Mouse (Mus musculus): Measurements from ENCODE around the gene Eif4e2. TPM values are rescaled to one million over a fixed set of nuclear protein-coding genes. Genes with fewer than 3 reads are reported as not detected.

Eif4e2 gene
- polyA plus RNA-seq, 1 experiment from 2014 or later, result 101 TPM

DNA sequence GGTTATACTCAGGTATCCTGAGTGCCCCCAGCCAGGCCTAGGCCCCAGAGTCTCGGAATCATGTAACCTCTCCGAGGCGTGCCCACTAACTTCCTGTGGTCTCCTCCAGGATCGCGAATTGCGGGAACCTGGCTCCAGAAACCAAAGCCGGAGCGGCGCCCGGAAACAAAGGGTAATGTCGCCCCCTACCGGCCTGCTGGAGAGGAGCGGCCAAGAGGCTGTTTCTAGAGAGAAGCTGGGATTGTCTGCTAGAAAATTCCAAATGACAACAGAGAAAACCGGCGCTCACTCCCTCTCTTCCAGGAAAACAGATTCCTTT, 26.7 kb upstream of the Eif4e2 start:
- H3K4me1 ChIP-seq (ENCODE audit: control insufficient read depth in 2 of 2, insufficient read depth in 2 of 2, low read length in 2 of 2), result peaks cover 3 to 7% of the 10 kb centered on the region in 2 experiments; a peak in 2 of 4 replicates
- H3K9me3 ChIP-seq (ENCODE audit: control insufficient read depth, low read length), result no peaks in the 10 kb centered on the region
- H3K4me2 ChIP-seq (ENCODE audit: low read length), result peak overlapping the region; percentile 98
- H3K27me3 ChIP-seq (ENCODE audit: control insufficient read depth, insufficient read depth, low read length), result peaks cover 76% of the 10 kb centered on the region
- ATAC-seq (ENCODE audit: insufficient number of reproducible peaks, insufficient read depth, low FRiP score, low read depth), result no peak
- no peak overlapping the region for H3K27ac ChIP-seq (replicated peaks in 1 of 2; ENCODE audit: control insufficient read depth in 1 of 2, insufficient read depth in 1 of 2, low read depth in 2 of 2, low read length in 2 of 2)
- peak overlapping the region; percentile 70 for H3K9ac ChIP-seq (ENCODE audit: low read length)
- no peaks in the 10 kb centered on the region for H3K36me3 ChIP-seq (ENCODE audit: control insufficient read depth, insufficient read depth, low read length)
- 0% methylated on average over 15 of the region's 15 CpGs for WGBS
- H3K4me3 ChIP-seq (ENCODE audit: control insufficient read depth in 1 of 2, insufficient read depth in 1 of 2, low read depth in 1 of 2, low read length in 2 of 2), result peak overlapping the region; percentile 56 to 59

DNA sequence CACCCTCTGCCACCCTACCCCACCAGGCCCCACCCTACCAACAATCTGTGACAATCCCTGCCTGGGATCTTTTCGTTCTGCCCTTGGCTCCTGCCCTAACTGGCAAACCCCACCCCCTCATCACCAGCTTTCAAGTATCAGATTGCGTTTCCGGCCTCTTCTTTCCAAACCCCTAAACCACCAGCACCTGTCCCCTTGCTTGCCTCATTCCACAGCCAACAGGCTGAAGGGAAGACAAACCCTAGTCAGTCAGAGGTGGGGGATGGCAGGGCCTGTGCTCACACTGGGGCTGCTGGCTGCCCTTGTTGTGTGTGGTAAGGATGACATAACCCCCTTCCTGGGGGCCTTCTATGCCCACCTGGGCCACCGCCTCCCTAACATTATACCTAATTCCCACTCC, 23.3 kb upstream of the Eif4e2 start, which contains the start of gene Chrnd:
Gene Chrnd (plus strand): TSS at position 179 of the 400 bp plus-strand sequence.
- Histone ChIP-seq H3K4me1 (ENCODE audit: control insufficient read depth in 2 of 2, insufficient read depth in 2 of 2, low read length in 2 of 2) (peaks cover 0 to 4% of the 10 kb centered on the region in 2 experiments; a peak in 1 of 4 replicates), H3K4me2 (ENCODE audit: low read length) (no peak within 1 kb of the TSS), H3K4me3 (ENCODE audit: control insufficient read depth in 1 of 2, insufficient read depth in 1 of 2, low read depth in 1 of 2, low read length in 2 of 2) (no peak within 1 kb of the TSS), H3K27me3 (ENCODE audit: control insufficient read depth, insufficient read depth, low read length) (peaks cover 42% of the 10 kb centered on the region), H3K27ac (replicated peaks in 1 of 2; ENCODE audit: control insufficient read depth in 1 of 2, insufficient read depth in 1 of 2, low read depth in 2 of 2, low read length in 2 of 2) (no peak within 1 kb of the TSS), H3K36me3 (ENCODE audit: control insufficient read depth, insufficient read depth, low read length) (no peaks in the 10 kb centered on the region), H3K9me3 (ENCODE audit: control insufficient read depth, low read length) (no peaks in the 10 kb centered on the region), H3K9ac (ENCODE audit: low read length) (no peak within 1 kb of the TSS)
- 38% methylated on average over 4 of the region's 4 CpGs for WGBS
- ATAC-seq (ENCODE audit: insufficient number of reproducible peaks, insufficient read depth, low FRiP score, low read depth), result no peak

DNA sequence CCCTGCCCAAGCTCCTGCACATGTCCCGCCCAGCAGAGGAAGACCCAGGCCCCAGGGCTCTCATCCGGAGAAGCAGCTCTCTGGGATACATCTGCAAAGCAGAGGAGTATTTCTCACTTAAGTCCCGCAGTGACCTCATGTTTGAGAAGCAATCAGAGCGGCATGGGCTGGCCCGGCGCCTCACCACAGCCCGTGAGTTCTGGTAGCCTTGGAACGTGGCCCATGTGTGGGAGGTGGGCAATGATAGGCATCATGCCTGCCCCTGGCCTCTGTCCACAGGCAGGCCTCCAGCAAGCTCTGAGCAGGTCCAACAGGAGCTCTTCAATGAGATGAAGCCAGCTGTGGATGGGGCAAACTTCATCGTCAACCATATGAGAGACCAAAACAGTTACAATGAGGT, 16.4 kb upstream of the Eif4e2 start:
- Histone ChIP-seq H3K4me1 (ENCODE audit: control insufficient read depth in 2 of 2, insufficient read depth in 2 of 2, low read length in 2 of 2) (peaks cover 8 to 12% of the 10 kb centered on the region in 2 experiments; a peak in 3 of 4 replicates), H3K4me3 (ENCODE audit: control insufficient read depth in 1 of 2, insufficient read depth in 1 of 2, low read depth in 1 of 2, low read length in 2 of 2) (no peak overlapping the region), H3K4me2 (ENCODE audit: low read length) (no peak overlapping the region), H3K9ac (ENCODE audit: low read length) (no peak overlapping the region), H3K36me3 (ENCODE audit: control insufficient read depth, insufficient read depth, low read length) (no peaks in the 10 kb centered on the region), H3K27me3 (ENCODE audit: control insufficient read depth, insufficient read depth, low read length) (no peaks in the 10 kb centered on the region), H3K9me3 (ENCODE audit: control insufficient read depth, low read length) (no peaks in the 10 kb centered on the region), H3K27ac (replicated peaks in 1 of 2; ENCODE audit: control insufficient read depth in 1 of 2, insufficient read depth in 1 of 2, low read depth in 2 of 2, low read length in 2 of 2) (no peak overlapping the region)
- WGBS, result 72% methylated on average over 9 of the region's 9 CpGs
- no peak for ATAC-seq (ENCODE audit: insufficient number of reproducible peaks, insufficient read depth, low FRiP score, low read depth)

DNA sequence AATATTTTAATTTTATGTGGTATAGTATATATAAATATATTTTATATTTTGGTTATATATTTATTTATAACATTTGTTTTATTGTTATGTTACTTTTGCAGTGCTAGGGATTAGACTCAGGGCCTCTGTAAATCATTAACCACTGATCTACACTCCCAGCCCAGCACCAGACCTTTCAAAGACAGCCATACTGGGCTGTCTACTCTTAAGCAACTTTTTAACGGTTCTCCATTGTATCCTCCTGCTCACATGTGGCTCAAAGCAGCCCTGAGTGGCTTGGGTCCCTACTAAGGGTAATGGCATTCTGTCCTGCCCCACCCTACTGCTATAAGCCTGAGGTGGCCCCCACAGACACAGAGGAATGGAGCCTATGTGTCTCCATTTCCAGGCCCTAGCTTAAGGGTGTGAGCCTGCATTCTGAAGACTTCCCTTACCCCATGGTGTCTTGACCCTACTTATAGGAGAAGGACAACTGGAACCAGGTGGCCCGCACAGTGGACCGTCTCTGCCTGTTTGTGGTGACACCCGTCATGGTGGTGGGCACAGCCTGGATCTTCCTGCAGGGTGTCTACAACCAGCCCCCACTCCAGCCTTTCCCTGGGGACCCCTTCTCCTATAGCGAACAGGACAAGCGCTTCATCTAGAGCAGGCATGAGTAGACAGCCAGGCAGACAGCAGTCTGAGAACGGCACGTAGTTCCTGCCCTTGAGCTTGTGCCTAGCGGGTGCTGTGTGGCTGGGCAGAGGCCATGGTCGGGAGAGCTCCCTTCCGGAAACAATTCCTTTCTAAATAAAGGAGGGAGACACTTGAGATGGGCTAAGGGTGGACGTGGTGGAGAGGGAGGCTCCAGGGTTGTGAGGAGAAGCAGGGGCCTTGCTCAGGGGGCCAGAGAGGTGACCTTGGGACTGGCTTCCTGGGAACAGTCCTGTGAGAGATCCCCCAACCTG, 15.3 kb upstream of the Eif4e2 start:
- ATAC-seq (ENCODE audit: insufficient number of reproducible peaks, insufficient read depth, low FRiP score, low read depth), result peak; percentile 27; the same call in 1 of the 2 replicates
- peak overlapping the region; percentile 21 to 41; a peak in 2 of 4 replicates for H3K27ac ChIP-seq (replicated peaks in 1 of 2; ENCODE audit: control insufficient read depth in 1 of 2, insufficient read depth in 1 of 2, low read depth in 2 of 2, low read length in 2 of 2)
- H3K4me1 ChIP-seq (ENCODE audit: control insufficient read depth in 2 of 2, insufficient read depth in 2 of 2, low read length in 2 of 2), result peaks cover 8 to 12% of the 10 kb centered on the region in 2 experiments; a peak in 3 of 4 replicates
- no peaks in the 10 kb centered on the region for H3K27me3 ChIP-seq (ENCODE audit: control insufficient read depth, insufficient read depth, low read length)
- WGBS, result 56% methylated on average over 12 of the region's 12 CpGs
- H3K36me3 ChIP-seq (ENCODE audit: control insufficient read depth, insufficient read depth, low read length), result no peaks in the 10 kb centered on the region
- no peaks in the 10 kb centered on the region for H3K9me3 ChIP-seq (ENCODE audit: control insufficient read depth, low read length)
- no peak overlapping the region for H3K9ac ChIP-seq (ENCODE audit: low read length)
- H3K4me3 ChIP-seq (ENCODE audit: control insufficient read depth in 1 of 2, insufficient read depth in 1 of 2, low read depth in 1 of 2, low read length in 2 of 2), result no peak overlapping the region
- no peak overlapping the region for H3K4me2 ChIP-seq (ENCODE audit: low read length)

DNA sequence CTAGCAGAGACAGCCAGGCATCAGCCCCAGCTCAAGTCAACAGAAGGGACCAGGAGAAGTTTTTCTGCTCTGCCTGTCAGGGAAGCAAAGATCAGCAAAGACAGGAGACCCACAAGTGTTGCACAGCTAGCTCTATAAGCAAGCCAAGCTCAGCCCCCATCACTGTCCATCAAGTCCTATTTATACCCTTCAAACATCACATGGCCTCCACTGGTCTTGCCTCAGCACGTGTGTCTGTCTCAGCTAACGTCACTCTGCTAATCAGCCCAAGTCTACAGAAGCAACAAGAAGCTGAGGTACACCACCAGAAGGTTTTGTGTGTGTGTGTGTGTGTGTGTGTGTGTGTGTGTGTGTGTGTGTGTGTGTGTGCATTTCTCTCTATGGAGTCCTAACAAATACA, 12.9 kb upstream of the Eif4e2 start:
- Histone ChIP-seq H3K4me3 (ENCODE audit: control insufficient read depth in 1 of 2, insufficient read depth in 1 of 2, low read depth in 1 of 2, low read length in 2 of 2) (no peak overlapping the region), H3K27me3 (ENCODE audit: control insufficient read depth, insufficient read depth, low read length) (0 out of 2 replicates have a peak, but pooled peaks cover under 1% of the 10 kb centered on the region), H3K4me1 (ENCODE audit: control insufficient read depth in 2 of 2, insufficient read depth in 2 of 2, low read length in 2 of 2) (peaks cover 8 to 12% of the 10 kb centered on the region in 2 experiments; a peak in 3 of 4 replicates), H3K27ac (replicated peaks in 1 of 2; ENCODE audit: control insufficient read depth in 1 of 2, insufficient read depth in 1 of 2, low read depth in 2 of 2, low read length in 2 of 2) (no peak overlapping the region), H3K4me2 (ENCODE audit: low read length) (no peak overlapping the region), H3K36me3 (ENCODE audit: control insufficient read depth, insufficient read depth, low read length) (no peaks in the 10 kb centered on the region), H3K9me3 (ENCODE audit: control insufficient read depth, low read length) (no peaks in the 10 kb centered on the region), H3K9ac (ENCODE audit: low read length) (no peak overlapping the region)
- no peak for ATAC-seq (ENCODE audit: insufficient number of reproducible peaks, insufficient read depth, low FRiP score, low read depth)
- 23% methylated on average over 2 of the region's 2 CpGs for WGBS

DNA sequence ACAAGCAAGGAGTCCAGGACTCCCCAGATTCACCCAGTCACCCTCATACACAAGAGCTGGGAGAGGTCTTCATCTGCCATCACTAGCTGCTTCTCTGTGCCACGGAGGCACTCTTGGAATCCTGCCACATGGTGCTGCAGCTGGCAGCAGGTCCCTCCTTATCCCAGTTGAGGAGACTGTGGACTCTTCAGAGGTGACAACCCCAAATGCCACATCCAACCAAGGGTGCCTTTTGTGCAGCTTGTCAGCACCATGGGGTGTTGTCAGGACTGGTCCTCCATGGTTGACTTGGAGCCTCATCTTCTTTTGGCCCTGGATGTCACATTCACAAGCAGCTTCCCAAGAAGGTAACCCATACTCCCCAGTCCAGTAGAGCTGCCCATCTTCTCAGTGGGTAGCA, 11.9 kb upstream of the Eif4e2 start:
- no peak for ATAC-seq (ENCODE audit: insufficient number of reproducible peaks, insufficient read depth, low FRiP score, low read depth)
- Histone ChIP-seq H3K4me1 (ENCODE audit: control insufficient read depth in 2 of 2, insufficient read depth in 2 of 2, low read length in 2 of 2) (peaks cover 8 to 12% of the 10 kb centered on the region in 2 experiments; a peak in 3 of 4 replicates), H3K4me2 (ENCODE audit: low read length) (no peak overlapping the region), H3K9me3 (ENCODE audit: control insufficient read depth, low read length) (no peaks in the 10 kb centered on the region), H3K36me3 (ENCODE audit: control insufficient read depth, insufficient read depth, low read length) (no peaks in the 10 kb centered on the region), H3K4me3 (ENCODE audit: control insufficient read depth in 1 of 2, insufficient read depth in 1 of 2, low read depth in 1 of 2, low read length in 2 of 2) (no peak overlapping the region), H3K27ac (replicated peaks in 1 of 2; ENCODE audit: control insufficient read depth in 1 of 2, insufficient read depth in 1 of 2, low read depth in 2 of 2, low read length in 2 of 2) (no peak overlapping the region), H3K27me3 (ENCODE audit: control insufficient read depth, insufficient read depth, low read length) (peaks cover 11% of the 10 kb centered on the region; the same call in 1 of the 2 replicates), H3K9ac (ENCODE audit: low read length) (no peak overlapping the region)
- 29% methylated on average over 1 of the region's 1 CpGs for WGBS

DNA sequence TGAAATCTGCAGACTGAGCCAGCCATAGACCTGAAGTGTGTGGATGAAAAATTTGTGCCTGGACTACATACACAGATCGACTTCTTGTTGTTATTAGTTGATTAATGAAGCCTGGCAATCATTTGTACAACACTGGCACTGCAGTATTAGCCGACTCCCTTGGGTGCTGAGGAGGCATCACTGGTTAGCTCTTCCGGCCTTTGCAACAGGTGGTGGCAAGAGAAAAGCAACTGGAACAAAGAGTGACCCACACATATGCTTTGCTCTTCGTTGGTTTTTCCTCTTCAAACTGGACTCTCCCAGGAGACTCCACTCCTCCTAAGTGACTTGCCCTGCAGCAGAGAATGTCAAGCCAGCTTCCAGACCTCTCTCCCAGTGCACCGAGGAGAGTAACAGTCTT, 9.9 kb upstream of the Eif4e2 start:
- H3K4me3 ChIP-seq (ENCODE audit: control insufficient read depth in 1 of 2, insufficient read depth in 1 of 2, low read depth in 1 of 2, low read length in 2 of 2), result no peak overlapping the region
- 73% methylated on average over 5 of the region's 5 CpGs for WGBS

More for the DNA sequence above, 9.9 kb upstream of the Eif4e2 start:
- Histone ChIP-seq H3K9me3 (ENCODE audit: control insufficient read depth, low read length) (no peaks in the 10 kb centered on the region), H3K4me2 (ENCODE audit: low read length) (no peak overlapping the region), H3K27ac (replicated peaks in 1 of 2; ENCODE audit: control insufficient read depth in 1 of 2, insufficient read depth in 1 of 2, low read depth in 2 of 2, low read length in 2 of 2) (no peak overlapping the region), H3K27me3 (ENCODE audit: control insufficient read depth, insufficient read depth, low read length) (peaks cover 23% of the 10 kb centered on the region), H3K9ac (ENCODE audit: low read length) (no peak overlapping the region), H3K4me1 (ENCODE audit: control insufficient read depth in 2 of 2, insufficient read depth in 2 of 2, low read length in 2 of 2) (peaks cover 1 to 7% of the 10 kb centered on the region in 2 experiments; a peak in 2 of 4 replicates), H3K36me3 (ENCODE audit: control insufficient read depth, insufficient read depth, low read length) (no peaks in the 10 kb centered on the region)
- ATAC-seq (ENCODE audit: insufficient number of reproducible peaks, insufficient read depth, low FRiP score, low read depth), result no peak
